Mouse (Mus musculus): ENCODE measurements around the gene Gtf2i. TPM values are rescaled to one million over a fixed set of nuclear protein-coding genes. Genes with fewer than 3 reads are reported as not detected.

The Gtf2i gene
- polyA plus RNA-seq, 1 experiment from 2014 or later, result 108 TPM

DNA sequence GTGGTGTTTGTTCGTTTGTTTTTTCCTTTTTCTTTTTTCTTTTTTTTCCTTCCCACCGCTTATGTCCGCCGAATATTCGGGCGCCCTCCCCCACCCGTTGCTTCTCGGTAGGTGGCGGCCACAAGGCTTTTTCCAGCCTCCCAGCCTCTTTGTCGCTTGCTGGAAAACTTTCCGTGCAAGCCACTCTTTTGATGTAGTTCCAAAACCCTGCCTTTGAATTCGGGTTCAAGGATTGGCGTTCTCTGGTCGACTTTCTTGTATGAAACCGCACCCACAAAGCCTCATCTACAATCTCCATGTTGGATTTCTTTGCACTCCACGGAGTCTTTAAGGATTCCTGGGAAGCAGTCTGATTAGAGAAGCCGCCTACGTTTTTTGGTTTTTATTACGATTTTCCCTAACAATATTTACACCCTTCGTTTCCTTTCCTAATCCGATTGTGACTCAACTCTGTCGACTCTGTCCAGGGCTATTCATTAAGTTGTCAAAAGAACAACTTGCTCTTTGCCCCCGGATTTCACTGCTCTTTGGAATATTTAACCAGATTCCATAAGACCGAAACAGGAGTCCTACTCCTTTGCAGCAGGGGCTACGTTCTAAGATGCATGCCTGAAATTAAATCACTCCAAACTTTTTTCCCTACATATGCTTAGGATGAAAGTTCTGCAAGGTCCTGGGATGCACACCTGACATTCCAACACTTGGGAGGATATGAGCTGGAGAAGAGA is 1.2 kb upstream of the Gtf2i start:
- H3K4me2 ChIP-seq, result peak overlapping the region; percentile 93
- H3K27ac ChIP-seq (ENCODE audit: low read depth, low read length), result peak overlapping the region; percentile 81
- H3K4me3 ChIP-seq (ENCODE audit: low read depth, low read length), result peak overlapping the region; percentile 76
- no peaks in the 10 kb centered on the region for H3K27me3 ChIP-seq (replicated peaks; ENCODE audit: control insufficient read depth, insufficient read depth, low read length)
- 5% methylated on average over 25 of the region's 25 CpGs for WGBS
- peak overlapping the region; percentile 75 for H3K9ac ChIP-seq (ENCODE audit: low read depth, low read length)
- H3K4me1 ChIP-seq (replicated peaks; ENCODE audit: control insufficient read depth, insufficient read depth, low read length), result peaks cover 10% of the 10 kb centered on the region
- ATAC-seq (replicated peaks; ENCODE audit: low FRiP score), result no peak
- H3K36me3 ChIP-seq (ENCODE audit: control insufficient read depth, insufficient read depth, low read length), result peaks cover 5% of the 10 kb centered on the region
- DNase-seq (ENCODE audit: low spot score), result peak; percentile 47
- H3K9me3 ChIP-seq (ENCODE audit: control insufficient read depth, low read length), result no peaks in the 10 kb centered on the region

DNA sequence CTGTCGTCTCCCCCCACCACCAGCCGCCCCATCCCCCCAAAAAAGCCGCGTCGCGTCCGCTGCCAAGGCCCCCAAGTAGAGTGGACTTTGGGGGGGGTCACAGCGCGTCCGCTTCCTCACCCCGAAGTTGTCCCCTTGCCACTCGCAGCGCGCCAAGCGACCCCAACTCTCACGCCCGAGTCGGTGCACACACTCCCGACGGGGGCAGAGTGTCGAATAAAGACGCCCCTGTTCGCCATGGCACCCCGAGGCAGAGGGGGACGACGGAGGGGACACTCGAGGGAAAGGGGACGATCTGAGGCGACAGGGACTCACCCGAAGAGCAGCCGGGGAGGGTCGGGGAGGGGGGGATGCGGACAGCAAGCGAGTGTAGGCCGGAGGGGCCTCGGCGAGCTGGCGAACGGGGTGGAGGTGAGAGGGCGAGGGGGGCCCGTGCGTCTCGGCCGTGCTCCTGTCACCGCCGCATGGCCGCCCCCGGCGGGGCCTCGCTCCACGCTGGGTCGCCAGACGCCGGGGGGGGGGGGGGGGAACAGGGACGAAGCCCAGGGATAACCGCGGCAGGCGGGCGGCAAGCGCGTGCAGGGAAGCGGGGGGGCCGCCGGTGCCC is 389 bp downstream of the Gtf2i start:
- H3K36me3 ChIP-seq (ENCODE audit: control insufficient read depth, insufficient read depth, low read length), result peaks cover 20% of the 10 kb centered on the region
- H3K9ac ChIP-seq (ENCODE audit: low read depth, low read length), result peak overlapping the region; percentile 89
- H3K27ac ChIP-seq (ENCODE audit: low read depth, low read length), result peak overlapping the region; percentile 98
- WGBS, result under 1% methylated on average over 44 of the region's 64 CpGs
- peak; percentile 81 for DNase-seq (ENCODE audit: low spot score)
- ATAC-seq (replicated peaks; ENCODE audit: low FRiP score), result peak; percentile 39
- peak overlapping the region; percentile 93 for H3K4me2 ChIP-seq
- no peaks in the 10 kb centered on the region for H3K9me3 ChIP-seq (ENCODE audit: control insufficient read depth, low read length)
- H3K27me3 ChIP-seq (replicated peaks; ENCODE audit: control insufficient read depth, insufficient read depth, low read length), result no peaks in the 10 kb centered on the region
- peaks cover 10% of the 10 kb centered on the region for H3K4me1 ChIP-seq (replicated peaks; ENCODE audit: control insufficient read depth, insufficient read depth, low read length)
- H3K4me3 ChIP-seq (ENCODE audit: low read depth, low read length), result peak overlapping the region; percentile 76

DNA sequence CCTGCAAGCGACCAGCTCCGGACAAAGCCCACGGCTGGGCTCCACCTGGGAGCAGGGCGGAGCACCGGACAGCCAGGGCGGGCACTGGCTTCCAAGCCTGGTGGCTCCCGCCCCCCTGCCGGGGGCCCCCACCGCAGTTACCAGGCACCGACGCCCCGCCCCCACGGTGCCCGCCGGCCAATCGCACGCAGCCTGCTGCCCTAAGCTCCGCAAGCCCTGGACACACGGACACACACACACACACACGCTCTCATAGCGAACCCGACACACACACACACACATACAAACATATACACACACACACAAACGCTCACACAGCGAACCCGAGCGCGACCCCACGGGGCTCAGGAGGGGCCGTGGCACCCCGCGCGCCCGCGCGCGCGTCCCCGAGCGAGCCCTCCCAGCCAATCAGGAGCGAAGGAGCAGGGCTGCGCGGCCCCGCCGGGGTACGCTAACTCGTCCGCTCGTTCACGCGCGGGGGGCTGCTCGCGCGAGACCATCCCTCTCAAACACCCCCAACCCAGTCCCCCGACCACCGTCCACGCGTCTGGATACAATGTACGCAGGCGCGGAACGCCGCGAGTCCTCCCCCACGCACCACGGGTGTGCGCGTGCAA is 1.0 kb downstream of the Gtf2i start:
- peak overlapping the region; percentile 98 for H3K27ac ChIP-seq (ENCODE audit: low read depth, low read length)
- peak overlapping the region; percentile 93 for H3K4me2 ChIP-seq
- under 1% methylated on average over 67 of the region's 68 CpGs for WGBS
- H3K4me3 ChIP-seq (ENCODE audit: low read depth, low read length), result peak overlapping the region; percentile 76
- peaks cover 10% of the 10 kb centered on the region for H3K4me1 ChIP-seq (replicated peaks; ENCODE audit: control insufficient read depth, insufficient read depth, low read length)
- ATAC-seq (replicated peaks; ENCODE audit: low FRiP score) (peak; percentile 86), DNase-seq (ENCODE audit: low spot score) (peak; percentile 97)
- no peaks in the 10 kb centered on the region for H3K27me3 ChIP-seq (replicated peaks; ENCODE audit: control insufficient read depth, insufficient read depth, low read length)
- H3K9me3 ChIP-seq (ENCODE audit: control insufficient read depth, low read length), result no peaks in the 10 kb centered on the region
- H3K36me3 ChIP-seq (ENCODE audit: control insufficient read depth, insufficient read depth, low read length), result peaks cover 22% of the 10 kb centered on the region
- H3K9ac ChIP-seq (ENCODE audit: low read depth, low read length), result peak overlapping the region; percentile 89

DNA sequence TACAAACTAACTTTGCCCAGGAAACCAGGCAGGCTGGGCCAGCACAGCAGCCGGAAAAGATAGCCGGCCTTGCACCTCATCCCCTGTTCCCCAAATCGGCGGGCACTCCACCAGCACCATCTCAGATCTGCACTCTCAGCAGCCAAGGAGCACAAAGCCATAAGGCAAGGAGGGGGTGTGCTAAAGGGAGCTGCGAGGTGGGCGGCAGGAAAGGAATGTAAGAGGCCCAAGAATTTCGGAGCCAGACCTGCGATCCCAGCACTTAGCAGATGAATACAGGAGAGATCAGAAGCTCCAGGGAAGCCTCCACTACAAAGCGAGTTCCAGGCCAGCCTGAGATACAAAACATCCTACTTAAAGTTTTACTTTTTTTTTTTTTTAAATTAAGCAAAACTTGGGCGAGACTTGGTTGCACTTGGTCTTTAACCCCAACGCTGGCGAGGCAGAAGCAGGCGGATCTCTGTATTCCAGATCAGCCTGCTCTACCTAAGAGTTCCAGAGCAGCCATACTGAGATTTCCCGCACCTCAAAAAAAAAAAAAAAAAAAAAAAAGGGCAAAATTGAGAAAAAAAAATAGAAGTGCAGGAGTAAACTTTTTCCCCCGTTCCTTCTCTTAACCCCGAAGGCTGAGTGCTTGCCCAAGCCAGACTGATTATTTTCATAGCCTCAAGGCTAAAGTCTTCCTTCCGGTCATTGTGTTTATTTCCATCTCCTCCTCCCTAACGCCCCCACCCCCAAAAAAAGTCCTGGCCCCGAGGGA is 1.7 kb downstream of the Gtf2i start:
- 4% methylated on average over 19 of the region's 19 CpGs for WGBS
- ATAC-seq (replicated peaks; ENCODE audit: low FRiP score), result no peak

DNA sequence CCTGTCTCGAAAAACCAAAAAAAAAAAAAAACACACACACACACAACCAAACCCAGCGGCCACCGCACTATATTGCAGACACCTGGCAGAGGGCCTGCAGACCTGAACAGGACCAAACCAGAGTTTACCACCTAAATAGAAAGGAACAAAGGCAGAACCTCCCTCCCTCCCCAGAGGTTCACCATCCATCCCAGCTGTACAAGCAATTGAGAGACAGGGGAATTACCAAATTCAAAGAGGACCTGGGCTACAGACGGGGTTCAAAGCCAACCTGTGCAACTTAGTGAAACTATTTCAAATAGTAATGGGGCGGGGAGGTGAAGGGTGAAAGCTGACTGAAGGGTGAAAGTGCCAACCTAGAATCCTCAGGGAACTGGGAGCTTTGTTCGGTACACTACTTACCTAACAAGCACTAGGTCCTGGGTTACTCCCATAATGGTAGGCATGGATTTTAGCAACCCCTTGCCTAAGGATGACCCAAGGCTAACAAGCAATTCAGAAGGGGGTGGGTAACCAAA is 2.6 kb downstream of the Gtf2i start:
- Histone ChIP-seq H3K9me3 (ENCODE audit: control insufficient read depth, low read length) (no peaks in the 10 kb centered on the region), H3K36me3 (ENCODE audit: control insufficient read depth, insufficient read depth, low read length) (peaks cover 24% of the 10 kb centered on the region), H3K4me2 (peak overlapping the region; percentile 93), H3K27ac (ENCODE audit: low read depth, low read length) (no peak overlapping the region), H3K9ac (ENCODE audit: low read depth, low read length) (no peak overlapping the region), H3K4me3 (ENCODE audit: low read depth, low read length) (peak overlapping the region; percentile 76), H3K4me1 (replicated peaks; ENCODE audit: control insufficient read depth, insufficient read depth, low read length) (peaks cover 10% of the 10 kb centered on the region), H3K27me3 (replicated peaks; ENCODE audit: control insufficient read depth, insufficient read depth, low read length) (no peaks in the 10 kb centered on the region)
- no peak for DNase-seq (ENCODE audit: low spot score)
- 83% methylated on average over 6 of the region's 6 CpGs for WGBS
- ATAC-seq (replicated peaks; ENCODE audit: low FRiP score), result no peak

More for the DNA sequence above, 1.7 kb downstream of the Gtf2i start:
- H3K27me3 ChIP-seq (replicated peaks; ENCODE audit: control insufficient read depth, insufficient read depth, low read length), result no peaks in the 10 kb centered on the region
- peak overlapping the region; percentile 93 for H3K4me2 ChIP-seq
- no peak for DNase-seq (ENCODE audit: low spot score)
- H3K4me1 ChIP-seq (replicated peaks; ENCODE audit: control insufficient read depth, insufficient read depth, low read length), result peaks cover 10% of the 10 kb centered on the region
- peak overlapping the region; percentile 89 for H3K9ac ChIP-seq (ENCODE audit: low read depth, low read length)
- H3K27ac ChIP-seq (ENCODE audit: low read depth, low read length), result peak overlapping the region; percentile 98
- peak overlapping the region; percentile 76 for H3K4me3 ChIP-seq (ENCODE audit: low read depth, low read length)
- peaks cover 22% of the 10 kb centered on the region for H3K36me3 ChIP-seq (ENCODE audit: control insufficient read depth, insufficient read depth, low read length)
- no peaks in the 10 kb centered on the region for H3K9me3 ChIP-seq (ENCODE audit: control insufficient read depth, low read length)

- peaks cover 31% of the 10 kb centered on the region for H3K36me3 ChIP-seq (ENCODE audit: control insufficient read depth, insufficient read depth, low read length)
- ATAC-seq (replicated peaks; ENCODE audit: low FRiP score), result no peak
Measured at GRCm38 (mm10) chr5:134310201-134310600, 4.4 kb downstream of the Gtf2i start.

DNA sequence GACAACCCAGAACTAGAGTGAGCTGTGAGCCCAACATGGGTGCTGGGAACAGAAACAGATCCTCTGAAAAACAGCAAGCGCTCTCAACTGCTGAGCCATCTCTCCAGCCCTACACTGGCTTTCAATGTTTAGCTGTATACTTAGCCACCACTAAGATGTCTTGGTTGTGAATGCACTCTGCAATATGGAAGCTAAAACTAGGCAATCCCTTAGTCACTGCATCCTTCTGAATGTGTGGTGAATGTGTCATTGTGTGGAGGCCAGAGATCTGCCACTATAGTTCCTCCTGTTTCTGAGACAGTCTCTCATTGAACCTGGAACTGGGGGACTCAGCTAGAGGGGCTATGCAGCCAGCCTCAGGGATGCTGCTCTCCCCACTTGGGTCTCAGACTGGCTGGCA is 5.2 kb downstream of the Gtf2i start:
- H3K4me1 ChIP-seq (replicated peaks; ENCODE audit: control insufficient read depth, insufficient read depth, low read length), result peaks cover 10% of the 10 kb centered on the region
- H3K36me3 ChIP-seq (ENCODE audit: control insufficient read depth, insufficient read depth, low read length), result peaks cover 31% of the 10 kb centered on the region
- no peak overlapping the region for H3K4me3 ChIP-seq (ENCODE audit: low read depth, low read length)
- DNase-seq (ENCODE audit: low spot score) (no peak), ATAC-seq (replicated peaks; ENCODE audit: low FRiP score) (no peak)
- WGBS, result 100% methylated on average over 1 of the region's 1 CpGs
- no peak overlapping the region for H3K27ac ChIP-seq (ENCODE audit: low read depth, low read length)
- H3K9ac ChIP-seq (ENCODE audit: low read depth, low read length), result no peak overlapping the region
- H3K9me3 ChIP-seq (ENCODE audit: control insufficient read depth, low read length), result no peaks in the 10 kb centered on the region
- H3K4me2 ChIP-seq, result no peak overlapping the region
- H3K27me3 ChIP-seq (replicated peaks; ENCODE audit: control insufficient read depth, insufficient read depth, low read length), result no peaks in the 10 kb centered on the region

More at GRCm38 (mm10) chr5:134310201-134310600, 4.4 kb downstream of the Gtf2i start:
- no peak overlapping the region for H3K27ac ChIP-seq (ENCODE audit: low read depth, low read length)
- no peak overlapping the region for H3K4me2 ChIP-seq
- H3K4me3 ChIP-seq (ENCODE audit: low read depth, low read length), result no peak overlapping the region
- no peaks in the 10 kb centered on the region for H3K9me3 ChIP-seq (ENCODE audit: control insufficient read depth, low read length)
- peaks cover 10% of the 10 kb centered on the region for H3K4me1 ChIP-seq (replicated peaks; ENCODE audit: control insufficient read depth, insufficient read depth, low read length)
- 92% methylated on average over 9 of the region's 9 CpGs for WGBS
- no peak for DNase-seq (ENCODE audit: low spot score)
- H3K27me3 ChIP-seq (replicated peaks; ENCODE audit: control insufficient read depth, insufficient read depth, low read length), result no peaks in the 10 kb centered on the region
- no peak overlapping the region for H3K9ac ChIP-seq (ENCODE audit: low read depth, low read length)

DNA sequence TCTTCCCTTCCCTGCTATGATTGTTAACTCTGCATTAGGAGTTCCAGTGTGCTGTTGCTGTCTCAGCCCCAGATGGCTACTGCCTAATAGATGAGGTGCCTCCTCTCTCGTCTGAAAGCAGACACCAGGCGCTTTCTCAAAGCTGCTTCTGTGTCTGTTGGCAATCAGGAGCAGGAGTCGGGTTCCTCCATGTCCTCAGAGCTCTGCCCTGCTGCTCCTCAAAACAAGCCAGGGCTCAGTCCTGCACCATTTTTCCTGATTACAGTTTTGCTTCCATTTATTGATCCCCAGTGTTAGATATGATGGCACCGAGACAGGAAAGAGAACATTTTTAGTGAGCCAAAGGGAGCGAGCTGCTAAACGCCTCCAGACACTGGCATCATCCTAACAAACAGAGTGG is 9.9 kb downstream of the Gtf2i start:
- WGBS, result 77% methylated on average over 6 of the region's 6 CpGs
- Histone ChIP-seq H3K27me3 (replicated peaks; ENCODE audit: control insufficient read depth, insufficient read depth, low read length) (no peaks in the 10 kb centered on the region), H3K4me2 (no peak overlapping the region), H3K36me3 (ENCODE audit: control insufficient read depth, insufficient read depth, low read length) (peaks cover 51% of the 10 kb centered on the region), H3K4me1 (replicated peaks; ENCODE audit: control insufficient read depth, insufficient read depth, low read length) (no peaks in the 10 kb centered on the region), H3K4me3 (ENCODE audit: low read depth, low read length) (no peak overlapping the region), H3K9me3 (ENCODE audit: control insufficient read depth, low read length) (peaks cover 3% of the 10 kb centered on the region), H3K9ac (ENCODE audit: low read depth, low read length) (no peak overlapping the region), H3K27ac (ENCODE audit: low read depth, low read length) (no peak overlapping the region)
- DNase-seq (ENCODE audit: low spot score) (no peak), ATAC-seq (replicated peaks; ENCODE audit: low FRiP score) (no peak)

Data from liver, embryonic 11.5 days (tissue).